Mouse (Mus musculus) MEL (cell line): ENCODE data around the gene Dag1. TPM values are rescaled to one million over a fixed set of nuclear protein-coding genes. Genes with fewer than 3 reads are reported as not detected.
"Not testable (repeated sequence)": the region's sequence is repeated elsewhere in the genome, so short reads cannot be mapped to it uniquely, and the experiment has no call there.

Source experiments
- DNase-seq: peaks from one replicate; pipeline ENCODE4 v3.0.0; 2011; ENCODE audit warnings: low read depth, low spot score
- H3K27ac ChIP-seq: 2 replicates; pipeline ENCODE4 v1.5.1; 2012; ENCODE audit warnings: low read depth, mild to moderate bottlenecking, control low read depth, low read length, moderate library complexity; ENCODE audit not compliant: control insufficient read depth
- H3K27me3 ChIP-seq, 2 experiments: fragments of 150-350 bp in 1 of 2; sonication (generic) in 1 of 2; 2 replicates each; pipeline ENCODE4 v1.6.1; 2012; ENCODE audit warnings: low read length in 2 of 2, mild to moderate bottlenecking in 2 of 2, improper control_type of control experiment in 1 of 2, moderate library complexity in 1 of 2; ENCODE audit not compliant: insufficient read depth in 2 of 2, control insufficient read depth in 1 of 2
- H3K36me3 ChIP-seq, 2 experiments: 2 replicates each; pipeline ENCODE4 v1.6.1; 2012 to 2014; ENCODE audit warnings: low read length in 2 of 2, improper control_type of control experiment in 1 of 2, inconsistent platforms in 1 of 2, mild to moderate bottlenecking in 1 of 2; ENCODE audit not compliant: insufficient read depth in 2 of 2, control insufficient read depth in 1 of 2
- H3K4me1 ChIP-seq, 2 experiments: fragments of 150-350 bp in 1 of 2; sonication (generic) in 1 of 2; 2 replicates each; pipeline ENCODE4 v1.6.1; 2012; ENCODE audit warnings: low read length in 2 of 2, improper control_type of control experiment in 1 of 2, mild to moderate bottlenecking in 1 of 2; ENCODE audit not compliant: insufficient read depth in 2 of 2, control insufficient read depth in 1 of 2
- H3K4me3 ChIP-seq, 2 experiments: fragments of 150-350 bp in 1 of 2; sonication (generic) in 1 of 2; 2 replicates each; pipeline ENCODE4 v1.5.1; 2012; ENCODE audit warnings: low read depth in 2 of 2, low read length in 2 of 2, mild to moderate bottlenecking in 2 of 2, moderate library complexity in 2 of 2, control low read depth in 1 of 2, improper control_type of control experiment in 1 of 2; ENCODE audit not compliant: control insufficient read depth in 1 of 2, insufficient read depth in 1 of 2
- H3K79me2 ChIP-seq: 2 replicates; pipeline ENCODE4 v1.6.1; 2012; ENCODE audit warnings: mild to moderate bottlenecking, low read length, moderate library complexity; ENCODE audit not compliant: control insufficient read depth, poor library complexity, insufficient read depth
- H3K9ac ChIP-seq: 2 replicates; pipeline ENCODE4 v1.6.1; 2012; ENCODE audit warnings: low read depth, mild to moderate bottlenecking, control low read depth, low read length, moderate library complexity; ENCODE audit not compliant: control insufficient read depth, poor library complexity, severe bottlenecking
- H3K9me3 ChIP-seq: fragments of 150-350 bp; sonication (generic); replicated peaks from 2 replicates; pipeline ENCODE4 v1.6.1; 2012; ENCODE audit warnings: mild to moderate bottlenecking, low read length, improper control_type of control experiment, moderate library complexity; ENCODE audit not compliant: insufficient read depth
- CHD1 ChIP-seq: IDR thresholded peaks from 2 replicates; pipeline ENCODE4 v1.6.1; 2012; ENCODE audit warnings: low read depth, mild to moderate bottlenecking, inconsistent platforms, low read length, improper control_type of control experiment
- CTCF ChIP-seq, 3 experiments: IDR thresholded peaks in 2 of 3; conservative IDR thresholded peaks in 1 of 3; 2 replicates each; pipeline ENCODE4 v1.5.1; 2011 to 2012; ENCODE audit warnings: low read length in 3 of 3, low read depth in 2 of 3, mild to moderate bottlenecking in 2 of 3, improper control_type of control experiment in 1 of 3, inconsistent platforms in 1 of 3, mixed read lengths in 1 of 3, moderate library complexity in 1 of 3; ENCODE audit not compliant: control insufficient read depth in 1 of 3, insufficient read depth in 1 of 3, poor library complexity in 1 of 3, severe bottlenecking in 1 of 3
- GATA1 ChIP-seq: IDR thresholded peaks from 2 replicates; pipeline ENCODE4 v1.6.1; 2011; ENCODE audit warnings: low read depth, low read length, improper control_type of control experiment
- MAX ChIP-seq: IDR thresholded peaks from 2 replicates; pipeline ENCODE4 v1.6.1; 2011; ENCODE audit warnings: low read length, improper control_type of control experiment
- MEF2A ChIP-seq: IDR thresholded peaks from 2 replicates; pipeline ENCODE4 v1.6.1; 2014; ENCODE audit warnings: low read depth, mild to moderate bottlenecking, inconsistent platforms, low read length, improper control_type of control experiment; ENCODE audit not compliant: poor library complexity, insufficient replicate concordance, severe bottlenecking; ENCODE audit errors: extremely low read depth
- POLR2A ChIP-seq, 2 experiments: IDR thresholded peaks; 2 replicates each; pipeline ENCODE4 v1.6.1; 2011 to 2012; ENCODE audit warnings: low read length in 2 of 2, mild to moderate bottlenecking in 2 of 2, control low read depth in 1 of 2, improper control_type of control experiment in 1 of 2, low read depth in 1 of 2, moderate library complexity in 1 of 2; ENCODE audit not compliant: control insufficient read depth in 1 of 2, insufficient read depth in 1 of 2, poor library complexity in 1 of 2
- POLR2AphosphoS5 ChIP-seq: IDR thresholded peaks from 2 replicates; pipeline ENCODE4 v1.6.1; 2012; ENCODE audit warnings: low read depth, borderline replicate concordance, mild to moderate bottlenecking, inconsistent platforms, low read length, moderate library complexity, mixed read lengths
- RAD21 ChIP-seq: IDR thresholded peaks from 2 replicates; pipeline ENCODE4 v1.6.1; 2011; ENCODE audit warnings: mild to moderate bottlenecking, low read depth, low read length, improper control_type of control experiment
- SIN3A ChIP-seq: IDR thresholded peaks from 2 replicates; pipeline ENCODE4 v1.6.1; 2012; ENCODE audit warnings: low read length, improper control_type of control experiment, inconsistent platforms
- SMC3 ChIP-seq: IDR thresholded peaks from 2 replicates; pipeline ENCODE4 v1.6.1; 2011; ENCODE audit warnings: low read depth, low read length, improper control_type of control experiment
- TBP ChIP-seq: IDR thresholded peaks from 2 replicates; pipeline ENCODE4 v1.8.0; 2011; ENCODE audit warnings: low read depth, low read length, improper control_type of control experiment
- ZC3H11A ChIP-seq: IDR thresholded peaks from 2 replicates; pipeline ENCODE4 v1.6.1; 2012; ENCODE audit warnings: low read depth, mild to moderate bottlenecking, inconsistent platforms, low read length, improper control_type of control experiment
- ZKSCAN1 ChIP-seq: IDR thresholded peaks from 2 replicates; pipeline ENCODE4 v1.6.1; 2012; ENCODE audit warnings: low read depth, mild to moderate bottlenecking, inconsistent platforms, low read length, improper control_type of control experiment, moderate library complexity
- polyA plus RNA-seq, 2 experiments: library from polyadenylated mRNA; stranded (reverse) in 1 of 2; unstranded in 1 of 2; fragments of >175 nt in 1 of 2; fragments of >200 nt in 1 of 2; gene quantifications; 2 replicates each; pipeline versions ENCODE4 v1.2.1 to v1.2.4; 2012; ENCODE audit warnings: low replicate concordance in 2 of 2, low read depth in 1 of 2; ENCODE audit not compliant: insufficient read length in 2 of 2, insufficient read depth in 1 of 2, missing spikeins in 1 of 2
- total RNA-seq: library from RNA; depleted of rRNA; stranded (reverse); fragments of 300-350 nt; gene quantifications from 2 replicates; pipeline ENCODE4 v1.2.3, GENCODE M21; 2012

Dag1 gene
- total and polyA plus RNA-seq, 3 experiments, result 7.8 to 27.6 TPM; not detected in 1

- Histone ChIP-seq H3K9ac (no peak overlapping the region), H3K27me3 (peaks cover 4 to 5% of the 10 kb centered on the region in 2 experiments; a peak in 3 of 4 replicates), H3K36me3 (no peaks in the 10 kb centered on the region; a peak in 1 of 4 replicates), H3K9me3 (no peaks in the 10 kb centered on the region), H3K79me2 (no peaks in the 10 kb centered on the region), H3K4me1 (peaks cover 3 to 8% of the 10 kb centered on the region in 2 experiments; a peak in 3 of 4 replicates), H3K27ac (no peak overlapping the region), H3K4me3 (no peak overlapping the region)
- no peak for DNase-seq
- no peak for TF ChIP-seq CTCF (IDR thresholded peaks at IDR 0.05 in 2 of 3, conservative IDR thresholded peaks at IDR 0.05 in 1 of 3; ENCODE audit: control insufficient read depth in 1 of 3, insufficient read depth in 1 of 3, low read depth in 2 of 3, low read length in 3 of 3, poor library complexity in 1 of 3, severe bottlenecking in 1 of 3)
- TF ChIP-seq POLR2A (IDR thresholded peaks at IDR 0.05; ENCODE audit: control insufficient read depth in 1 of 2, insufficient read depth in 1 of 2, low read depth in 1 of 2, low read length in 2 of 2, poor library complexity in 1 of 2), result no peak
- no peak for TF ChIP-seq MAX
- no peak for TF ChIP-seq MEF2A
- TF ChIP-seq SIN3A, result no peak
- no peak for TF ChIP-seq CHD1
Measured at GRCm38 (mm10) chr9:108196920-108197677, 66.7 kb downstream of the Dag1 start.

GRCm38 (mm10) chr9:108196222-108196621 is 67.5 kb downstream of the Dag1 start:
- not testable (repeated sequence) for H3K36me3 ChIP-seq, H3K9ac ChIP-seq, H3K9me3 ChIP-seq, H3K27ac ChIP-seq, H3K4me3 ChIP-seq, H3K79me2 ChIP-seq, H3K4me1 ChIP-seq, H3K27me3 ChIP-seq
- DNase-seq, result peak; percentile 57
- TF ChIP-seq RAD21, result peak; percentile 17; the same call in 1 of the 2 replicates
- peak; percentile 41 for TF ChIP-seq SMC3
- peak; percentile 28; the same call in 1 of the 2 replicates for TF ChIP-seq ZC3H11A
- TF ChIP-seq CTCF (IDR thresholded peaks at IDR 0.05 in 2 of 3, conservative IDR thresholded peaks at IDR 0.05 in 1 of 3; ENCODE audit: control insufficient read depth in 1 of 3, insufficient read depth in 1 of 3, low read depth in 2 of 3, low read length in 3 of 3, poor library complexity in 1 of 3, severe bottlenecking in 1 of 3), result peak; percentile 29 to 40 (median 36); a peak in 5 of 6 replicates

GRCm38 (mm10) chr9:108189787-108190679 is 73.7 kb downstream of the Dag1 start, which contains the start of gene Bsn:
Gene Bsn (minus strand): TSS chr9:108190384.
- Histone ChIP-seq H3K27me3 (peaks cover 4 to 8% of the 10 kb centered on the region in 2 experiments; a peak in 3 of 4 replicates), H3K79me2 (no peaks in the 10 kb centered on the region), H3K27ac (no peak within 1 kb of the TSS), H3K9me3 (no peaks in the 10 kb centered on the region), H3K4me3 (no peak within 1 kb of the TSS), H3K9ac (no peak within 1 kb of the TSS), H3K36me3 (no peaks in the 10 kb centered on the region), H3K4me1 (no peaks in the 10 kb centered on the region)
- TF ChIP-seq TBP (no peak), POLR2AphosphoS5 (no peak), GATA1 (no peak), ZKSCAN1 (no peak)
- DNase-seq, result no peak
